Mouse (Mus musculus): ENCODE results near the gene Gm12184. TPM values are rescaled to one million over a fixed set of nuclear protein-coding genes. Genes with fewer than 3 reads are reported as not detected.
A peak's percentile ranks its signal among the peaks of the same experiment; 100 is the strongest.
"Not testable (repeated sequence)": the region's sequence is repeated elsewhere in the genome, so short reads cannot be mapped to it uniquely, and the experiment has no call there.

The Gm12184 gene
- polyA plus RNA-seq, 1 experiment from 2014 or later = 3.6 TPM

GRCm38 (mm10) chr11:48833731-48834639, 7.5 kb upstream of the Gm12184 start:
- H3K36me3 ChIP-seq = no peaks in the 10 kb centered on the region
- WGBS = 0% methylated on average over 30 of the region's 30 CpGs

GRCm38 (mm10) chr11:48833078-48833730, 6.7 kb upstream of the Gm12184 start:
- ATAC-seq (ENCODE audit: insufficient number of reproducible peaks, insufficient read depth, low FRiP score, low TSS enrichment, low read depth) = no peak
- Histone ChIP-seq H3K27ac (no peak overlapping the region), H3K36me3 (no peaks in the 10 kb centered on the region)

More at GRCm38 (mm10) chr11:48833731-48834639, 7.5 kb upstream of the Gm12184 start:
- Histone ChIP-seq H3K4me1 (peaks cover 12% of the 10 kb centered on the region; the same call in 1 of the 2 replicates), H3K4me2 (peak overlapping the region; percentile 59), H3K9me3 (no peaks in the 10 kb centered on the region), H3K4me3 (peak overlapping the region; percentile 63), H3K9ac (peak overlapping the region; percentile 69), H3K27me3 (peaks cover 14% of the 10 kb centered on the region), H3K27ac (peak overlapping the region; percentile 77)
- ATAC-seq (ENCODE audit: insufficient number of reproducible peaks, insufficient read depth, low FRiP score, low TSS enrichment, low read depth) = peak; percentile 85

GRCm38 (mm10) chr11:48831273-48831672, 4.8 kb upstream of the Gm12184 start:
- no peak overlapping the region for H3K4me3 ChIP-seq
- ATAC-seq (ENCODE audit: insufficient number of reproducible peaks, insufficient read depth, low FRiP score, low TSS enrichment, low read depth) = no peak
- no peak overlapping the region for H3K27ac ChIP-seq
- WGBS = 71% methylated on average over 2 of the region's 2 CpGs
- no peaks in the 10 kb centered on the region for H3K9me3 ChIP-seq
- no peaks in the 10 kb centered on the region for H3K36me3 ChIP-seq
- peaks cover 4% of the 10 kb centered on the region for H3K27me3 ChIP-seq
- no peaks in the 10 kb centered on the region for H3K4me1 ChIP-seq
- no peak overlapping the region for H3K4me2 ChIP-seq
- no peak overlapping the region for H3K9ac ChIP-seq

More at GRCm38 (mm10) chr11:48833078-48833730, 6.7 kb upstream of the Gm12184 start:
- H3K4me2 ChIP-seq = peak overlapping the region; percentile 59
- 42% methylated on average over 8 of the region's 9 CpGs for WGBS
- no peaks in the 10 kb centered on the region for H3K9me3 ChIP-seq
- peak overlapping the region; percentile 63 for H3K4me3 ChIP-seq
- H3K9ac ChIP-seq = no peak overlapping the region
- peaks cover 6% of the 10 kb centered on the region; the same call in 1 of the 2 replicates for H3K4me1 ChIP-seq
- peaks cover 14% of the 10 kb centered on the region for H3K27me3 ChIP-seq

GRCm38 (mm10) chr11:48830279-48830678, 3.8 kb upstream of the Gm12184 start:
- Histone ChIP-seq H3K4me1 (no peaks in the 10 kb centered on the region), H3K9me3 (no peaks in the 10 kb centered on the region), H3K4me3 (no peak overlapping the region), H3K9ac (no peak overlapping the region), H3K36me3 (no peaks in the 10 kb centered on the region), H3K27me3 (no peaks in the 10 kb centered on the region), H3K27ac (no peak overlapping the region), H3K4me2 (no peak overlapping the region)
- 65% methylated on average over 2 of the region's 2 CpGs for WGBS
- no peak for ATAC-seq (ENCODE audit: insufficient number of reproducible peaks, insufficient read depth, low FRiP score, low TSS enrichment, low read depth)

GRCm38 (mm10) chr11:48827926-48828325, 1.5 kb upstream of the Gm12184 start:
- Histone ChIP-seq H3K4me3 (no peak overlapping the region), H3K9me3 (no peaks in the 10 kb centered on the region), H3K27ac (no peak overlapping the region), H3K9ac (no peak overlapping the region), H3K4me2 (no peak overlapping the region), H3K4me1 (peaks cover 9% of the 10 kb centered on the region; the same call in 1 of the 2 replicates), H3K36me3 (no peaks in the 10 kb centered on the region), H3K27me3 (peaks cover 19% of the 10 kb centered on the region)
- 48% methylated on average over 6 of the region's 6 CpGs for WGBS
- ATAC-seq (ENCODE audit: insufficient number of reproducible peaks, insufficient read depth, low FRiP score, low TSS enrichment, low read depth) = no peak

- no peak for ATAC-seq (ENCODE audit: insufficient number of reproducible peaks, insufficient read depth, low FRiP score, low TSS enrichment, low read depth)
- Histone ChIP-seq H3K4me1 (peaks cover 9% of the 10 kb centered on the region; the same call in 1 of the 2 replicates), H3K4me3 (peak overlapping the region; percentile 49), H3K9ac (peak overlapping the region; percentile 73), H3K9me3 (no peaks in the 10 kb centered on the region), H3K36me3 (no peaks in the 10 kb centered on the region), H3K27ac (no peak overlapping the region; the same call in 1 of the 2 replicates), H3K4me2 (peak overlapping the region; percentile 66), H3K27me3 (peaks cover 19% of the 10 kb centered on the region)
- 0% methylated on average over 6 of the region's 6 CpGs for WGBS
Measured at GRCm38 (mm10) chr11:48826752-48827096, 269 bp upstream of the Gm12184 start.

- Histone ChIP-seq H3K4me3 (peak overlapping the region; percentile 46), H3K9ac (peak overlapping the region; percentile 60), H3K27me3 (peaks cover 19% of the 10 kb centered on the region), H3K27ac (no peak overlapping the region), H3K4me1 (peaks cover 9% of the 10 kb centered on the region; the same call in 1 of the 2 replicates), H3K4me2 (peak overlapping the region; percentile 80), H3K36me3 (no peaks in the 10 kb centered on the region), H3K9me3 (no peaks in the 10 kb centered on the region)
- no peak for ATAC-seq (ENCODE audit: insufficient number of reproducible peaks, insufficient read depth, low FRiP score, low TSS enrichment, low read depth)
- WGBS = 4% methylated on average over 22 of the region's 22 CpGs
Measured at GRCm38 (mm10) chr11:48824311-48824830, 2.1 kb downstream of the Gm12184 start.

GRCm38 (mm10) chr11:48823536-48823972, 2.9 kb downstream of the Gm12184 start:
- Histone ChIP-seq H3K4me1 (peaks cover 9% of the 10 kb centered on the region; the same call in 1 of the 2 replicates), H3K27me3 (peaks cover 19% of the 10 kb centered on the region), H3K9ac (peak overlapping the region; percentile 60), H3K36me3 (no peaks in the 10 kb centered on the region), H3K27ac (no peak overlapping the region), H3K4me2 (peak overlapping the region; percentile 80), H3K4me3 (peak overlapping the region; percentile 46), H3K9me3 (no peaks in the 10 kb centered on the region)
- no peak for ATAC-seq (ENCODE audit: insufficient number of reproducible peaks, insufficient read depth, low FRiP score, low TSS enrichment, low read depth)
- 1% methylated on average over 15 of the region's 15 CpGs for WGBS

GRCm38 (mm10) chr11:48822768-48823512, 3.5 kb downstream of the Gm12184 start:
- H3K27ac ChIP-seq = no peak overlapping the region
- peak overlapping the region; percentile 80 for H3K4me2 ChIP-seq
- no peak overlapping the region for H3K9ac ChIP-seq
- H3K4me1 ChIP-seq = peaks cover 9% of the 10 kb centered on the region; the same call in 1 of the 2 replicates
- H3K36me3 ChIP-seq = no peaks in the 10 kb centered on the region
- WGBS = 32% methylated on average over 14 of the region's 14 CpGs
- peaks cover 19% of the 10 kb centered on the region for H3K27me3 ChIP-seq
- no peak for ATAC-seq (ENCODE audit: insufficient number of reproducible peaks, insufficient read depth, low FRiP score, low TSS enrichment, low read depth)
- peak overlapping the region; percentile 46 for H3K4me3 ChIP-seq
- H3K9me3 ChIP-seq = no peaks in the 10 kb centered on the region

GRCm38 (mm10) chr11:48821299-48821698, 5.2 kb downstream of the Gm12184 start:
- peaks cover 19% of the 10 kb centered on the region for H3K27me3 ChIP-seq
- not testable (repeated sequence) for ATAC-seq (ENCODE audit: insufficient number of reproducible peaks, insufficient read depth, low FRiP score, low TSS enrichment, low read depth); H3K4me3 ChIP-seq; H3K9ac ChIP-seq; H3K9me3 ChIP-seq; H3K27ac ChIP-seq; H3K36me3 ChIP-seq; H3K4me2 ChIP-seq; H3K4me1 ChIP-seq
- WGBS = 83% methylated on average over 14 of the region's 14 CpGs

GRCm38 (mm10) chr11:48820308-48820674, 6.2 kb downstream of the Gm12184 start:
- Histone ChIP-seq H3K27ac (no peak overlapping the region), H3K27me3 (peaks cover 19% of the 10 kb centered on the region), H3K36me3 (no peaks in the 10 kb centered on the region), H3K9me3 (no peaks in the 10 kb centered on the region), H3K9ac (no peak overlapping the region), H3K4me3 (no peak overlapping the region), H3K4me1 (peaks cover 20% of the 10 kb centered on the region), H3K4me2 (no peak overlapping the region)
- ATAC-seq (ENCODE audit: insufficient number of reproducible peaks, insufficient read depth, low FRiP score, low TSS enrichment, low read depth) = no peak

Data from embryonic facial prominence, embryonic 13.5 days (tissue).